Mouse (Mus musculus) myocyte (in vitro differentiated cells): ENCODE results near the gene Trpv2.

ENCODE experiments used
- POLR2A ChIP-seq: IDR thresholded peaks from one replicate; pipeline ENCODE4 v1.6.1; 2011; ENCODE audit warnings: low read depth, mild to moderate bottlenecking, control low read depth, moderate library complexity; ENCODE audit not compliant: insufficient read length
- TCF3 ChIP-seq: IDR thresholded peaks from one replicate; pipeline ENCODE4 v1.6.1; 2011; ENCODE audit warnings: low read depth, control low read depth; ENCODE audit not compliant: insufficient read length
- USF1 ChIP-seq: IDR thresholded peaks from one replicate; pipeline ENCODE4 v1.6.1; 2011; ENCODE audit warnings: low read depth, mild to moderate bottlenecking, control low read depth, moderate library complexity

DNA sequence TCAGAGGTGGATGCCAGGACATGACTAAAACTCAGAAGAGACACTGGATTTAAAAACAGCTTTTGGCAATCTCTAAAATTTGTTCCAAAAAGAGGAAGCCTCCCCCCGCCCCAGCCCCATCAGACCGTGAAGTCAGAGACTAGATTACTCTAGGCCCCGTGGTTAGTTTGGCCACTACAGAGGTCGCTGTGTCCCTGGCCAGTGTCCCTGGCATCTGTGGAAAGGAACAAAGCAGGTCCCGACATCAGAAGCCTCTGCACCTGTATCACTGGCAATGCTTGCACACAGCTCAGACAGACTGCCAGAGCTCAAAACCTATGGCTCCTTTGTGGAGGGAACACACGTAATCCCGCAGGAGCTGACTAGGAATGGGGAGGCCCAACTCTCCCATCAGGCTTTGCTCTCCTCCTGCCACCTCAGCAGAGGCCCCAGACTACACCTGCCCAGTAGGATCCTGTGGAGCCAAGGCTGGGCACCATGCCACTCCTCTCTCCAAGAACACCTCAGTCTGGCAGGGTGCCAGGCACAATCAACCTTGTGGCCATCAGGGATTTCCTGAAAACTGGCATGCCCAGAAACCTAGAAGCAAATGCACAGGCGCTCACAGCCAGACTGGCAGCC is 68.8 kb downstream of the Trpv2 start:
- TF ChIP-seq POLR2A (no peak), TCF3 (no peak), USF1 (no peak)
